Mouse (Mus musculus) left cerebral cortex, adult 2 months (tissue): ENCODE measurements at regions not wholly inside any gene's neighbourhood (a gene's known extent, or its start where the extent isn't known, plus 50 kb on each side); places are given as distances from the start of the nearest gene placed in this dataset.

ENCODE experiments used
- DNase-seq, 2 experiments: peaks; one replicate each; pipeline ENCODE4 v3.0.0; 2021 to 2022; ENCODE audit warnings: low spot score in 2 of 2, mixed read lengths in 1 of 2; ENCODE audit errors: extremely low spot score in 1 of 2
- H3K27ac ChIP-seq: fragments of 200-600 bp; 2 replicates; pipeline ENCODE4 v1.8.1; 2022
- H3K4me3 ChIP-seq: fragments of 200-600 bp; 2 replicates; pipeline ENCODE4 v1.8.1; 2022
- CTCF ChIP-seq: fragments of 200-600 bp; IDR thresholded peaks from 2 replicates; pipeline ENCODE4 v1.8.1; 2022; ENCODE audit warnings: antibody characterized with exemption, mild to moderate bottlenecking, moderate library complexity
- intact Hi-C: fragments of 180-260 bp; cut with DNase I; formaldehyde crosslinking; loops from one replicate; pipeline ENCODE4 v1.15.1; 2025

DNA sequence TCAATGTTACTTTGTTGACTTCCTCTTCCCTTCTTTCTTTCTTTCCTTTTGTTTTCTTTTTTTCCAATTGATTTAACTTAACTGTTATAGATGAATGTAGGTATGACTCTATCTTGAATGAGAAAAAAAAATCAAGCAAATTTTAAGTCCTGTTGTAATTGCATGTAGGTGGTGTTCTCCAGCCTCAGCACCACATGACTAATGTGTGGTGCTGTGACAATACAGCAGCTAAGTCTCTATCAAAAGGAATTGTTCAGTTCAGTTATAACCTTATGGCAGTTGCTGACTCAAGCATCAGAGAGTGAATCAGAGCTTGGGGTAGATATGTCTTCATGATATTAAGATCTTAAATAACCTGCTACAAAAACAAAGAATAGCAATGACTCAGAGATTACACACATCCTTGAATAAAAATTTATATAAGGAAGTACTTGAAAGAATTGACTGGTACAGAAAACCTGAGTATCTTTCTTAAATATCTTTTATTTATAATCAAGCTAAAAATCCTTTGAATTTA lies 543.6 kb upstream of the Slitrk1 start:
- TF ChIP-seq CTCF, result no peak
- Histone ChIP-seq H3K27ac (no peak overlapping the region), H3K4me3 (no peak overlapping the region)
- no peak for DNase-seq
- intact Hi-C loops, result no loop called here

- no peak for DNase-seq
- no peak for TF ChIP-seq CTCF
- no peak overlapping the region for H3K27ac ChIP-seq
- H3K4me3 ChIP-seq, result no peak overlapping the region
- intact Hi-C loops, result loop anchor here (5.0 kb wide), 1 partner anchor 72 kb away; no protein-coding TSS in a partner anchor
Observed at GRCm38 (mm10) chr14:109434205-109434604, 520.2 kb upstream of the Slitrk1 start.

GRCm38 (mm10) chr14:109432893-109433524 lies 519.1 kb upstream of the Slitrk1 start:
- Histone ChIP-seq H3K27ac (no peak overlapping the region), H3K4me3 (no peak overlapping the region)
- no peak for DNase-seq
- no peak for TF ChIP-seq CTCF
- intact Hi-C loops, result loop anchor here (5.0 kb wide), 1 partner anchor 71 kb away; no protein-coding TSS in a partner anchor
